ENCODE assay signal across 28 mouse cellular contexts in genomic region chr17:90362169-90362568, GRCm38 (mm10).
"Had no signal": no experiment of that assay in that cellular context is flagged by ENCODE, and none has a peak within 500 bp of the region (broad histone marks: within the 10 kb centered on the region; RNA-seq: fewer than 3 reads in every experiment).

No protein-coding gene starts in this region.

- DNase-seq: cerebellum, adult 8-10 months; cerebellum, adult 9-10 months; cerebellum, adult 9-11 months; cerebellum, postnatal 10 days; cerebellum, postnatal 14 days; cerebellum, postnatal 25 days; cerebellum, postnatal 36 days; embryo, embryonic 11 days; forebrain, postnatal 0 days; gastrocnemius, postnatal 10 days; gastrocnemius, postnatal 14 days; gastrocnemius, postnatal 25 days; gastrocnemius, postnatal 36 days; heart, adult 11 months; heart, adult 18-20 months; heart, adult 2 months had no signal

- H3K4me3 ChIP-seq: embryonic facial prominence, embryonic 10.5 days; embryonic facial prominence, embryonic 12.5 days; embryonic facial prominence, embryonic 13.5 days; embryonic facial prominence, embryonic 15.5 days; erythroblast, embryonic 14.5 days; forebrain, embryonic 10.5 days; forebrain, embryonic 12.5 days; forebrain, embryonic 13.5 days; forebrain, embryonic 15.5 days; heart, adult 2 months; heart, embryonic 10.5 days had no signal

- H3K27ac ChIP-seq: embryonic facial prominence, embryonic 10.5 days; embryonic facial prominence, embryonic 12.5 days; embryonic facial prominence, embryonic 13.5 days; embryonic facial prominence, embryonic 15.5 days; forebrain, embryonic 10.5 days; forebrain, embryonic 12.5 days; forebrain, embryonic 13.5 days; forebrain, embryonic 15.5 days; heart, adult 2 months; heart, embryonic 10.5 days had no signal

- ATAC-seq: forebrain, embryonic 13.5 days; forebrain, embryonic 14.5 days; forebrain, embryonic 15.5 days; forebrain, embryonic 16.5 days; forebrain, postnatal 0 days had no signal
